Mouse (Mus musculus): Measurements from ENCODE around the gene Olfr1251.
"Not testable (repeated sequence)": the region's sequence is repeated elsewhere in the genome, so short reads cannot be mapped to it uniquely, and the experiment has no call there.

Gene Olfr1251

GRCm38 (mm10) chr2:89671836-89672235 is at the start of gene Olfr1251:
TSS of gene Olfr1251 (minus strand) at chr2:89671936.
- DNase-seq (ENCODE audit: low spot score in 2 of 2) = no peak

- no peak for DNase-seq (ENCODE audit: low spot score in 2 of 2)
These were observed 20.2 kb upstream of the Olfr1251 start for GRCm38 (mm10) chr2:89691980-89692379.

GRCm38 (mm10) chr2:89661367-89661766 is 10.4 kb downstream of the Olfr1251 start, which contains the start of gene Olfr1250:
TSS of gene Olfr1250 (minus strand) at chr2:89661467.
- no peak for DNase-seq (ENCODE audit: low spot score in 2 of 2)

GRCm38 (mm10) chr2:89634883-89635282 is 36.9 kb downstream of the Olfr1251 start, which contains the start of gene Olfr1249:
TSS of gene Olfr1249 (minus strand) at chr2:89634983.
- no peak for DNase-seq (ENCODE audit: low spot score in 2 of 2)

- DNase-seq (ENCODE audit: low spot score in 2 of 2) = not testable (repeated sequence)
These were observed 53.6 kb downstream of the Olfr1251 start, which contains the start of gene Olfr1248 for GRCm38 (mm10) chr2:89618145-89618544. TSS of gene Olfr1248 (minus strand) at chr2:89618245.

All from spleen, postnatal 10 days (tissue).